Mouse (Mus musculus): Measurements from ENCODE around the gene Drosha.

GRCm38 (mm10) chr15:12798043-12798442 lies 26.6 kb upstream of the Drosha start:
- TF ChIP-seq CTCF (IDR thresholded peaks at IDR 0.05; ENCODE audit: extremely low read depth, insufficient read depth, insufficient read length, insufficient replicate concordance) (no peak), POLR2A (IDR thresholded peaks at IDR 0.05; ENCODE audit: low read depth, low read length) (no peak)
